Mouse (Mus musculus) gastrocnemius, postnatal 14 days (tissue): ENCODE results near the gene Rngtt. TPM values are rescaled to one million over a fixed set of nuclear protein-coding genes. Genes with fewer than 3 reads are reported as not detected.
"Not testable (repeated sequence)": the region's sequence is repeated elsewhere in the genome, so short reads cannot be mapped to it uniquely, and the experiment has no call there.

ENCODE experiments used
- DNase-seq: peaks from one replicate; pipeline ENCODE4 v3.0.0; 2021; ENCODE audit warnings: mixed read lengths
- intact Hi-C: fragments of 180-260 bp; cut with DNase I; formaldehyde crosslinking; loops from one replicate; pipeline ENCODE4 v1.15.1; 2025; ENCODE audit warnings: low total_unique reads
- long read RNA-seq, 2 experiments: library from polyadenylated mRNA; stranded (forward); transcript quantifications; one replicate each; pipeline ENCODE4 v2.0.0; 2021
- total RNA-seq, 2 experiments: library from RNA; stranded (reverse); gene quantifications; 2 replicates each; pipeline ENCODE4 v1.2.3; 2021

Rngtt gene
- total RNA-seq = 1 to 10 TPM; 7.8 to 9.6 TPM
- long read RNA-seq, experiment 1, full-length matches to known transcripts = 12 of 15 reads
- long read RNA-seq, experiment 1, partial matches to known transcripts = 1 of 15 reads
- long read RNA-seq, experiment 1, other reads (novel, unspliced or antisense) = 2 of 15 reads
- long read RNA-seq, experiment 2, full-length matches to known transcripts = 13 of 21 reads
- long read RNA-seq, experiment 2, partial matches to known transcripts = 0 of 21 reads
- long read RNA-seq, experiment 2, other reads (novel, unspliced or antisense) = 8 of 21 reads

DNA sequence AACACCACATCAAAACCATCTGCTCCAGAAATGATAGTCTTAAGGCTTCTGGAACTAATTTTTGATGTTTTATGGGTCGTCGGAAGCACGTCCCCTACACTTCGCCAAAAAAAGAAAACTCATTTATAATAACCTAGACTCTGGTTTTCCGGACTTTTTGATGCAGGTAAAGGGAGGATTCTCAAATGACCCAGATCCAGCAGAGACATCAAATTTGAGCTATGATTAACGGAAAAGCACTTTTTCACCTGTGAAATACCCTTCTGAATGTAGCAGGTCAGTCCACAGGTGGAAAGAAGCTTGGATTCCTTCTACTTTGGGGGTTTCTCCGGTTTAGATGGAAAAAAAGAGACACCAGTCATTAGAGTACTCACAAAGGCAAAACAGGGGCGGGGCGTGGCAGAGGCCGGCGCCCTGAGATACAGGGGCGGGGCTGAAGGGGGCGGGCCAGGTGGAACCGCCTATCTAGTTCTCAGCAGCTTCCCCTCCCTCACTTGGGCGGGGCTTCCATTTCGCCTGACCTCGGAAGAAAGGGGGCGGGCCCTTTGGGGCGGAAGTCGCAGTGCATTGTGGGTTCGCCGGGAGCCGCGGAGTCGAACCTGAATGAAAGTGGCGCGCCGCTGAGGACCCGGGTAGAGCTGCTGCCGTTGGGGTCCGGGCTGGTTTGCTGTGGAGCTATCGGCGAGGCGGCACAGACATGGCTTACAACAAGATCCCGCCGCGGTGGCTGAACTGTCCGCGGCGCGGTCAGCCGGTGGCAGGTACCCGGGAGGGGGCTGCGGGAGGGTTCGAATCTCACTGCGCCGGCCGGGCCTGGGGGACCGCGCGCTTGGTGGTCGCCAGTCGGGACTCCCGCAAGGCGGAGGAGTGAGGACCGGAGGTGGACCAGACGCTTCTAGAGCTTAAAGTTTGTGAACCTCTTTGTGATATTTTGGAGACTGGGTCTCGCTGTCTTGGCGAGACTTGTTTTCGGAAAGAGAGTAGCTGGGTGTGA is at the start of gene Rngtt:
Gene Rngtt (plus strand): TSS at position 548 of the 994 bp plus-strand sequence.
- intact Hi-C loops = no loop called here
- DNase-seq = peak; percentile 97

- intact Hi-C loops = no loop called here
Measured at GRCm38 (mm10) chr4:33260311-33260710, 49.8 kb upstream of the Rngtt start.

GRCm38 (mm10) chr4:33261311-33261753 is 48.8 kb upstream of the Rngtt start:
- intact Hi-C loops = no loop called here
- peak; percentile 92 for DNase-seq

More at GRCm38 (mm10) chr4:33260311-33260710, 49.8 kb upstream of the Rngtt start:
- DNase-seq = no peak

- no peak for DNase-seq
- intact Hi-C loops = no loop called here
Measured at GRCm38 (mm10) chr4:33262897-33263296, 47.2 kb upstream of the Rngtt start.

DNA sequence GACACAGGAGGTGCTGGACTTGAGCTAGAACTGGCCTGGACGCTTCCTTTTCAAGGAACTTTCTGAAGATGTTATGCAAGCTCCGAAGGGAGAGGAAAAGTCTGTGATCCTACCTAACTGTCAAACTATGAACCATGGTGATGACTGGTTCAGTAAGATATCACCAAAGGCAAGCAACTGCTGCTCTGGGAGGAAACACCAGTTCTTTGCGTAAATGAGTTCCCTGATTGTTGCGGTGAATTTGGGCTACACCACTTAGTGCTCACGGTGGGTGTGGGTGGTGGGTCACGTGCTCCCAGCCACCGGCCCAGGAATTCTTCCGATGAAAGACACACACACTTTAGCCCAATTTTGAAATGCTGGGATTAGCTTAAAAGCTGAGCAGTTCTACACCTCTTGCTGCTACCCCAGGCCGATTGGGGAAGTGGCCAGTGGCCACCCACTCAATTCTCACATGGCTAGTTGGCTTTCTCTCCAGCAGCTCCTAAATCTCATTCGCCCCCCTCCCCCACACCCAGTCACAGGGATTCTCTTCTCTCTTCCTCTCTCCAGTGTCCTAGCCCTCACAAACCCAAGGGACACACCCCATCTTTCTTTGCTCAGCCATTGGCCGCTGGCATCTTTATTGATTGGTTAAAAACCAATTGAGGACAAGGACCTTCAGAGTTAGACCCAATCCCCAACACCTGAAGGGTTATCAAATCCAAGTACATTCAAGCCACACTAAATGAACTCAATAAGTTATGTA is 45.0 kb upstream of the Rngtt start:
- intact Hi-C loops = no loop called here
- DNase-seq = no peak

DNA sequence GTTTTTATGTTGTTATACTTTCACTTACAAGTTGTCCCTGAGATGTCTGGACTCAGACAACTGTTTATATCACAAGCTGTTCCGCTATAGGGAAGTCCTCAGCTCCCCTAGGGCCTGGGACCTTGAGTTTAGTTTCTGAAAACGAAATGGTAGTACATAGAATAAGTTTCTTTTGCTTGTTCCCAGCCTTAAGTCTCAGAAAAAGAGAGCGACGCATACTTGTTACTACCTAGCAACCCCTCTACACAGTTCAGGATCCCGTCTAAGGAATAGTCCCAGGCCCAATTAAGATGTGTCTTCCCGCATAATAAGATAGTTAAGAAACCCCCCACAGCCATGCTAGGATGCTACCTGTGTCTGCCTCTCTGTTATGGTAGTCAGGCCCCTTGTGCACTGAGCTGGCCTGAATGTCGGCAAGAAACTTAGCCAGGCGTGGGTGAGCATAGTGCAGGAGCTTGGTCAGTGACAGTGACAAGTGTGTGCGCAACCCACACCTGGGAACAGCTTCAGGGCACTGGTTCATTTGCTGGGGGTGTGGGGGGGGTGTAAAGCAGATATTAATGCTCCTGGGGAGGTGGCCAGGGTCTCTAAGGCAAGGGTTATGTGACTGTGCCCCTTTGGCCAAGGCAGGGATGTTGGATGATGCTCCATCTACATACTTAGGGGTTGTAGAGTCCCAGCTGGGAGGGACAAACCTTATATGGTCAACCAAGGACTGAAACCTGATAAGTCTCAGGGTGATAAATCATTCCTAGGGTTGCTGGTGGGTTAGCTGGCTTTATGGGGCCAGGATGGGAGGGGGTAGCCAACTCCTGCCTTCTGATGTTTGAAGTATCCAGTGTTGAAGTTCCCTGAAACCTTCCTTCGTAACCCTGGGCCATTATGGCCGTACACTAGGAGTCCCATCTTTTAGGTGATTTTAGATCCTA is 39.5 kb upstream of the Rngtt start:
- intact Hi-C loops = no loop called here
- DNase-seq = no peak

DNA sequence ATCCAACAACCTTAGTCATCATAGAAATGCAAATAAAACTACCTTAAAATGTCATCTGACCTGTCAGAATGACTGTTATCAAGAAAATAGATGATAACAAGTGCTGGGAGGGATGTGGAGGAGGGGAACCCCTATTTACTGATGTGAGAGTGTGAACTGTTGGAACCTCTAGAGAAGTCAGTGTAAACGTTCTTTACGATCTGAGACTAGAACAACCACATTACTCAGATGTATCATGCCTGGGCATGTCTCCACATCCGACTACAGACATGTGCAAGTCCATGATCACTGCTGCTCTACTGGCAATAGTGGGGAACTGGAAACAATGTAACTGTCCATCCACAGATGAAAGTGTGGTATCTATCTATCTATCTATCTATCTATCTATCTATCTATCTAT is 36.7 kb upstream of the Rngtt start:
- intact Hi-C loops = no loop called here
- DNase-seq = no peak

GRCm38 (mm10) chr4:33281891-33282685 is 28.0 kb upstream of the Rngtt start:
- intact Hi-C loops = no loop called here
- no peak for DNase-seq

DNA sequence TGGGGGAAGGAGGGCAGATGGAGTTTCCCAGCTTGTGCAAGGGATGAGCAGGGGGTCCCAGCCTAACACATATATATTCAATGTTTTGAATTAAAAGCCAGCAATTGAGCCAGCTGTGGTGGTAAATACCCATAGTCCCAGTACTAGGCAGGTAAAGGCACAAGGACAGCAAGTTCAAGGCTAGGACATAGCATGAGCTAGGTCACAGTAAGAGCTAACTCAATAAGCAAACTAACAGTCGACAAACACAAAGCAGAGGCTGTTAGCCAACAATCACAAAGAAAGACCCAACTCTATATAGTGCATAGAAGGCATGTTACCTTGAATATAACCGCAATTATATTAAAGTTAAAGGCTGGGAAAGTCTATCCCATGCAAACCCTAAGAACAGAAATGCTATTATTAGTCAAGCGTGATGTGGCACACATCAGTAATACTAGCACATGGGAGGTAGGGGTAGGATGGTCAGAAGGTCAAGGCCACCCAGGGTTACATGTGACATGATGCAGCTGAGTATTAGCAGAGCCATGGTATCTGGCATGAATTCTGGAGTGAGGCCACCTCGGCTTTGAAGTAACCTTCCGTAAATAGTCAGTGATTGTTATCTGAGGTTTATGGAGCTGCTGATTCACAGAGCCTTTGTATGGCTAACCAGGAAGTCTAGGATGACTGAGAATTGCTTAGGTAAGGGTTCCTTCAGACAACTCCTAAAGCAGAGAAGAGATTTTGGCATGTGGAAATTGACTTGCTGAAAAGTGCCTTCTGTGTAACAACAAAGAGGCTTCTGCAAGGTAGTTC is 25.8 kb upstream of the Rngtt start:
- DNase-seq = no peak
- intact Hi-C loops = no loop called here

DNA sequence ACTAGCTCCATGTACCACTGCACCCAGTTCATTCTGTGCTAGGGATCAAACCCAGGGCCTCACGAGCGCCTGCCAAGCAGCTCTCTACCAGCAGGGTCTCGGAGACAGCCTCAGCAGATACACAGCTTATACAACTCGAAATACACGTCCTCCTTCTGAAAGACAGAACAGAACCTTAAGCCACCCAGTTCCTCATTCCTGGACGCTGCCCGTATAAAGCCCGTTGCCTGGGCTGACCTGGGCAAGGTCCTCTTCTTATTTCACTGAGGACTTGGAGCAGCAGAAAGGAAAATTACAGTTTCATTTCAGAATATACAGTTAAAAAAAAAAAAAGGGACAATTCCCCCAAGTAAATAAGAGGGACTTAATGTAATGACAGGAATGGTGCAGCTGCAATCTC is 24.7 kb upstream of the Rngtt start:
- intact Hi-C loops = no loop called here
- no peak for DNase-seq

DNA sequence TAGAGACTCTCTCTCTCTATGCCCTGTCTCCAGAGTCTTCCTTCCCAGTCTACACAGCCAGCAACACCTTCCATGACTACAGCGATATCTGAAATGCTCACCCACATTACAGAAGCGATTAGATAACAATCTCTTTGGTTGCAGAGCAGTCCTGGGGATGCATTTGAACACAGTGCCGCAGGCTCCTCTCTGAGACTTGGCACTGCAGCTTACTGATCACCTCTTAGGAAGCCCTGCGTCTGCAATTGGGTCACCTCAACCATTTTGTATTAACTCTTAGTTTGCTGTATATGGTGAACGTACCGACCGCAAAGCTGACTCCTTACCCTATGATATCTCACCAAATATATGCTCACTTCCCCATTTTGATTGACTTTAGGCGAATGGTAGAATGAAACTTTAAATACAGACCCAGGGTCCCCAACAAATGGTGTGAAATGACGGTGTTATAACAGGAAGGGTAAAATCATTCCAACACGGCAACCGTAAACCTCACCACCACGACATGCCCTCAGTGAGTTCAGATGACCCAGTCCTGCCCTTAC is 20.9 kb upstream of the Rngtt start:
- intact Hi-C loops = no loop called here
- DNase-seq = no peak

GRCm38 (mm10) chr4:33290002-33290401 is 20.1 kb upstream of the Rngtt start, which contains the start of gene Pnrc1:
TSS of gene Pnrc1 (minus strand) at chr4:33290163.
- peak; percentile 31 for DNase-seq

GRCm38 (mm10) chr4:33290878-33291277 is 19.2 kb upstream of the Rngtt start:
- intact Hi-C loops = loop anchor here (5.0 kb wide), 1 partner anchor 144 kb away; no protein-coding TSS in a partner anchor
- DNase-seq = no peak

More at GRCm38 (mm10) chr4:33290002-33290401, 20.1 kb upstream of the Rngtt start, which contains the start of gene Pnrc1:
- intact Hi-C loops = loop anchor here (5.0 kb wide), 1 partner anchor 143 kb away; no protein-coding TSS in a partner anchor

DNA sequence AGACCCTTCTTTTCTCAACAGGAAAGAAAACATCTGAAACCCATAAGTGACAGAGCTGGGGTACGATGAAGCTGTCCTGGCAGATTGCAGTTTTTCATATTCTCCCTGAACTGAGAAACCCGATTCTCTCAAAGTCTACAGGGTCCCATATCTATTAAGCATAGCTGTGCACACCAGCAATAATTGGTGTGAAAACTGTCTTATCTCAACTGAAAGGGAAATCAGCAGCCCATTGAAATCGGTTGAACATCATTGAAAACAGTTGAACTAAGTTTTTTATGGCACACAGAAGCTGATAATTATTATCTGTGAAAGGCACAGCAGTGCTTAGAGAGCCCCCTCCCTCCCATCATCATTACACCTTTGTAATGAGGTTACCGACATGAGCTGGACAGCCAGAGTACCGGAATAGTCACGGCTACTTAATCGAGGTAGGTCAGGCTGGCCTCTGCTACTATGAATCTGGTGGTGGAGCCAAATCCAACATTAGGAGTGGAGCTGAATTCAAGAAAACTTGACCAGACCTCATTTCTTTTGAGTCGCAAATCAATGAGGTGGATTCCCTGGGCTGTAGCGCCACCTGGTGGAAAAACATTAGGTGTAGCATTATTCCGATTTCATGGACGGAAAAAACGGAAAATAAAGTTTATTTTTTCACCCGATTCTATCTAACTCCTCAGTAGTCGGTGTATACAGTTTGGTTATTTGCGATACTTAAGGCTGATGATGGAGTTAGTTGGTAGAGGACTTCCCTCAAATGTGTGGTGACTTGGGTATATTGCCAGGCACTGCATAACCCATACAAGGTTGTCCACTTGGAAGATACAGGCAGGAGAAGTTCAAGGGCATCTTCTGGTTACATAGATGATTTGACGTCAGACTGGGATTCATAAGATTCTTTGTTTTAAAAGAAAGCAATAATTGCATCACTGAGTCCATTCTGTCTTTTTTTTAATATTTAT is 17.4 kb upstream of the Rngtt start:
- peak; percentile 78 for DNase-seq
- intact Hi-C loops = loop anchor here (5.0 kb wide), 1 partner anchor 145 kb away; no protein-coding TSS in a partner anchor

DNA sequence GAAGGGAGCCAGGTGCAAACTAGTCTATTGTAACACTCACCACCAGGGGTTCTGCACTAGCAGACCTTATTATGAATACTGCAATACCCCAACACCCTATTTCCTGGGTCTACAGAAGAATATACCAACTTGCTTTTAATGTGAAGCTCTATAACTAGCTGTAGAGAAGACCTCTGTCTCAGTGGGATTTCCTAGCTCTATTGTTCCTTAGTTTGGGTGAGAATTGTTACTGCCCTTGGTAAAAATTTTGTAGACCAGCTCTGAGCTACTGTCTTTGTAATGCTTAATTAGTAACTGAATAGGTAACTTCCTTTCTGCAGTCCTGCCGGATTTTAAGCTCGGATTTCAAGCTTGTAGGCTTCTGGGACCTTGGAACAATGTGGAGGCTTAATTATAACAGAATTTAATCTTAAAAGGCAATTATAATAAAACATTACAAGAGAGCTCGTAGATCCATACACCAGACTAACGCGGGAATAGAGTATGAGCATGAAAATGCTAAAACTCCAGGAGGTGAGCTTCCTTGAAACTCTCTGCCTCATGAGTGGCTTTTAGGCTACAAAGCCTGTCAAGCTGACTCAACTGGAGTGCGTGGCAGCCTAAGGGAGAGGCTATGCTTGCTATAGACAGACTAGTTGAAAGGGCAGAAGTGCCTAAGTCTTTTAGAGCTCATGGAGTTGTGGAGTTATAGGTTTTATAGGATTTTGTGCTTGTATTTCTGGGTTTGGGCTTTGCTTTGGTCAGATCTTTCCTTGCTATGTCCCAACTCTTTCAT is 9.0 kb upstream of the Rngtt start:
- intact Hi-C loops, DNase-seq: not testable (repeated sequence)
